Mouse (Mus musculus) hindbrain, embryonic 11.5 days (tissue): ENCODE measurements around the gene C2cd5. TPM values are rescaled to one million over a fixed set of nuclear protein-coding genes. Genes with fewer than 3 reads are reported as not detected.

ENCODE experiments used
- ATAC-seq: fragments of 200-750 bp; cut with Nextera tagmentation; 2 replicates; pipeline ENCODE4 v1.8.0; 2017; ENCODE audit warnings: mild to moderate bottlenecking, moderate TSS enrichment, moderate library complexity; ENCODE audit not compliant: low FRiP score
- DNase-seq: peaks from one replicate; pipeline ENCODE4 v3.0.0-alpha.2; 2015; ENCODE audit warnings: low spot score
- H3K27ac ChIP-seq: fragments of 300-500 bp; sonication (generic); 2 replicates; pipeline ENCODE4 v1.5.1; 2014; ENCODE audit warnings: mild to moderate bottlenecking, low read depth, low read length
- H3K27me3 ChIP-seq: fragments of 300-500 bp; sonication (generic); 2 replicates; pipeline ENCODE4 v1.6.1; 2014; ENCODE audit warnings: mild to moderate bottlenecking, low read length, moderate library complexity, mixed read lengths; ENCODE audit not compliant: control insufficient read depth, insufficient read depth
- H3K36me3 ChIP-seq: fragments of 300-500 bp; sonication (generic); 2 replicates; pipeline ENCODE4 v1.6.1; 2014; ENCODE audit warnings: mild to moderate bottlenecking, low read length, moderate library complexity, mixed read lengths; ENCODE audit not compliant: control insufficient read depth, insufficient read depth
- H3K4me1 ChIP-seq: fragments of 300-500 bp; sonication (generic); replicated peaks from 2 replicates; pipeline ENCODE4 v1.6.1; 2014; ENCODE audit warnings: low read length, mixed read lengths; ENCODE audit not compliant: control insufficient read depth, insufficient read depth
- H3K4me2 ChIP-seq: fragments of 300-500 bp; sonication (generic); replicated peaks from 2 replicates; pipeline ENCODE4 v1.6.1; 2014; ENCODE audit warnings: mild to moderate bottlenecking, low read depth, low read length
- H3K4me3 ChIP-seq: fragments of 300-500 bp; sonication (generic); 2 replicates; pipeline ENCODE4 v1.5.1; 2014; ENCODE audit warnings: low read depth, low read length
- H3K9ac ChIP-seq: fragments of 300-500 bp; sonication (generic); 2 replicates; pipeline ENCODE4 v1.6.1; 2014; ENCODE audit warnings: low read depth, low read length
- H3K9me3 ChIP-seq: fragments of 300-500 bp; sonication (generic); 2 replicates; pipeline ENCODE4 v1.6.1; 2016; ENCODE audit warnings: low read length; ENCODE audit not compliant: control insufficient read depth
- WGBS: fragments of 180-500 bp; shearing (Covaris S2); extraction: QIAGEN DNeasy Blood & Tissue Kit; methylation state at CpG from one replicate; pipeline ENCODE4 v1.1.7; 2014; 5-methylcytosine and 5-hydroxymethylcytosine counted together
- polyA plus RNA-seq: library from polyadenylated mRNA; unstranded; fragments of >200 nt; fragmentation: Nextera tagmentation; extraction: Ambion mirVana; gene quantifications from 2 replicates; pipeline ENCODE4 v1.2.1, GENCODE M21; 2014

C2cd5 gene
- polyA plus RNA-seq, 1 experiment from 2014 or later = 35.5 TPM

- Histone ChIP-seq H3K27me3 (no peaks in the 10 kb centered on the region), H3K4me1 (no peaks in the 10 kb centered on the region), H3K9me3 (no peaks in the 10 kb centered on the region), H3K4me2 (no peak overlapping the region), H3K27ac (no peak overlapping the region), H3K4me3 (no peak overlapping the region), H3K9ac (no peak overlapping the region), H3K36me3 (no peaks in the 10 kb centered on the region)
- WGBS = 93% methylated on average over 2 of the region's 2 CpGs
- DNase-seq (no peak), ATAC-seq (no peak)
Observed at GRCm38 (mm10) chr6:143064047-143064446, 35.9 kb downstream of the C2cd5 start.

GRCm38 (mm10) chr6:143057601-143058000 lies 42.3 kb downstream of the C2cd5 start:
- Histone ChIP-seq H3K9me3 (no peaks in the 10 kb centered on the region), H3K9ac (no peak overlapping the region), H3K27me3 (no peaks in the 10 kb centered on the region), H3K4me3 (no peak overlapping the region), H3K27ac (no peak overlapping the region), H3K4me1 (no peaks in the 10 kb centered on the region), H3K36me3 (no peaks in the 10 kb centered on the region), H3K4me2 (no peak overlapping the region)
- ATAC-seq (no peak), DNase-seq (no peak)
- 97% methylated on average over 4 of the region's 5 CpGs for WGBS

DNA sequence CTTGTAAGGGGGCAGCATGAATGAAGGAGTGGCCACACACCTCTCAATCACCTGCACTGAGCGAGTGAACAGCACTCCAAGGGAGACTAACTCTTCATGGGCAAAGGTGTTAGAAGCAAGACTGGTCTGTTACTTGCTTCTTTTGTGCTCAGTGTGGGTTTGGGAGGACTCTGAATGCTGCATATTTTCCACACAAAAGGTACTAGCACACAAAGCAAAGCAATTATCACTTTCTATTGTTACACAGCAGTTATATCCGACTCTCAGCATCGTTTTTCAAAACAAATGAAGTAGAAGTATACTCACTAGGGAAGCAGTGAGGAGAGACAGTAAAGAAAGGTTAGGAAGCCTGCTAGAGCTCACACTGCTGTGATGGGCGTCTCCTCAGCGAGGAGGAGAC lies 48.4 kb downstream of the C2cd5 start:
- no peak for DNase-seq
- Histone ChIP-seq H3K9me3 (no peaks in the 10 kb centered on the region), H3K4me1 (no peaks in the 10 kb centered on the region), H3K36me3 (no peaks in the 10 kb centered on the region), H3K27ac (no peak overlapping the region), H3K4me3 (no peak overlapping the region), H3K9ac (no peak overlapping the region), H3K27me3 (no peaks in the 10 kb centered on the region), H3K4me2 (no peak overlapping the region)
- WGBS = 83% methylated on average over 5 of the region's 5 CpGs
- ATAC-seq = no peak

DNA sequence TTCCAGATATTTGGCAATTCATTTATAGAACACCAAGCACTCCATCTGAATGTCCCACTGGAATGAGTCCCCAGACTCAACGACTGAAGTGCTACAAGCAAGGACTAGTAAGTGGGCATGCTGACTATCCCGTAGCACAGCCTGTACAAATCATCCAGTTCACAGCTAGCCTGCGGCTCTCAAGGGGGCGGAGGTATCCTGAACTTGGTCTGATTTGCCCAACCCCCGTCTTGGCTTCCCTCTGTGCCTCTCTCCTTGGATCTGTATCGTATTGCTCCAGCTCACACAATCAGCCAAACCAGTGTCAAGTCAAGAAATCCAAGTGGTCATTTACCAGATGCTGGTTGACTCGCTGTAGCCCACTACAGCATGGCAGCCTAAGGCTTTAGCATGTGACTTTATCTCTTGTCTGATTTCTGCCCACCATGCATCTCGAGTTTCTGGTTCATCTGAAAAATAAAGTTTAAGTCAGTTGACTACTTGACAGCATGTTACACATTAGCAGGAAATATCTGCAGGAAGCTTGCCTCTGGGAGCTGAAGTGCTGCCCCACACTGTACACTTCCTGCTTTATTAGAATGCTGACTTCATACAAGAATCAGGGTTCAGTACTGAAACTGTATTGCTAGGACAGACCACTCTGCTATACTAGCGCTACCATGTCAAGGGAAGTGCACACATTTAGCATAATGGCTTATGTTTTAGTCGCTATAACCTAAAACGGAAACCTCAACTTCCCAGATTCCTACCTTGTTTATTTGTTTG lies 50.0 kb downstream of the C2cd5 start:
- Histone ChIP-seq H3K27ac (no peak overlapping the region), H3K9ac (no peak overlapping the region), H3K4me3 (no peak overlapping the region), H3K36me3 (no peaks in the 10 kb centered on the region), H3K27me3 (no peaks in the 10 kb centered on the region), H3K4me1 (no peaks in the 10 kb centered on the region), H3K9me3 (no peaks in the 10 kb centered on the region), H3K4me2 (no peak overlapping the region)
- ATAC-seq (no peak), DNase-seq (no peak)
- 84% methylated on average over 11 of the region's 11 CpGs for WGBS

DNA sequence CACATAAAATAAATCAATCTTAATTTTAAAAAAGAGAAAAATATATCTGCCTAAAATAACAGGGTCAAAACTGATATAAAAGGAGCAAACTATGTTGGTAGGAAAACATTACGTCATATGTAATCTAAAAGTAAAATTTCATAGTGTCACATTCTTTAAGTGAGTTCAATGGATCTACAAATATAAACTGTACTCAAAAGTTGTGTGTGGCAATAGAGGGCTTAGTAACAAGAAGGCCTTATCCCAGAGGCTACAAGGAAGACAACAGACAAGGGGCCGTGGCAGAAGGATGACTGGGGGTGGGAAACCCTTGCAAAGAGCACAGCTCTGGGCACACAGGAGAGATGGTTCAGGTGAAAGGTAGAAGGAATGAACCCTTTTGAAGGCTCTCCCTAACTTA lies 50.8 kb downstream of the C2cd5 start:
- WGBS = 94% methylated on average over 2 of the region's 2 CpGs
- Histone ChIP-seq H3K4me3 (no peak overlapping the region), H3K36me3 (no peaks in the 10 kb centered on the region), H3K9ac (no peak overlapping the region), H3K27ac (no peak overlapping the region), H3K4me1 (no peaks in the 10 kb centered on the region), H3K4me2 (no peak overlapping the region), H3K27me3 (no peaks in the 10 kb centered on the region), H3K9me3 (no peaks in the 10 kb centered on the region)
- DNase-seq = no peak
- ATAC-seq = no peak

GRCm38 (mm10) chr6:143047538-143048258 lies 52.2 kb downstream of the C2cd5 start:
- H3K27me3 ChIP-seq = no peaks in the 10 kb centered on the region
- no peaks in the 10 kb centered on the region for H3K4me1 ChIP-seq
- H3K4me3 ChIP-seq = no peak overlapping the region
- DNase-seq (no peak), ATAC-seq (peak; percentile 59; the same call in 1 of the 2 replicates)
- 85% methylated on average over 15 of the region's 15 CpGs for WGBS
- H3K27ac ChIP-seq = no peak overlapping the region
- H3K4me2 ChIP-seq = no peak overlapping the region
- H3K9ac ChIP-seq = no peak overlapping the region
- H3K9me3 ChIP-seq = no peaks in the 10 kb centered on the region
- no peaks in the 10 kb centered on the region for H3K36me3 ChIP-seq

GRCm38 (mm10) chr6:143041578-143041977 lies 58.4 kb downstream of the C2cd5 start:
- Histone ChIP-seq H3K27me3 (no peaks in the 10 kb centered on the region), H3K9ac (no peak overlapping the region), H3K4me1 (no peaks in the 10 kb centered on the region), H3K27ac (no peak overlapping the region), H3K4me2 (no peak overlapping the region), H3K9me3 (no peaks in the 10 kb centered on the region), H3K4me3 (no peak overlapping the region), H3K36me3 (no peaks in the 10 kb centered on the region)
- 69% methylated on average over 6 of the region's 6 CpGs for WGBS
- DNase-seq (no peak), ATAC-seq (peak; percentile 60; the same call in 1 of the 2 replicates)

GRCm38 (mm10) chr6:143035261-143035660 lies 64.7 kb downstream of the C2cd5 start:
- Histone ChIP-seq H3K4me3 (no peak overlapping the region), H3K27ac (no peak overlapping the region), H3K9me3 (no peaks in the 10 kb centered on the region), H3K36me3 (peaks cover 7% of the 10 kb centered on the region; the same call in 1 of the 2 replicates), H3K27me3 (no peaks in the 10 kb centered on the region), H3K9ac (no peak overlapping the region), H3K4me2 (no peak overlapping the region), H3K4me1 (no peaks in the 10 kb centered on the region)
- WGBS = 74% methylated on average over 4 of the region's 4 CpGs
- DNase-seq (no peak), ATAC-seq (no peak)

DNA sequence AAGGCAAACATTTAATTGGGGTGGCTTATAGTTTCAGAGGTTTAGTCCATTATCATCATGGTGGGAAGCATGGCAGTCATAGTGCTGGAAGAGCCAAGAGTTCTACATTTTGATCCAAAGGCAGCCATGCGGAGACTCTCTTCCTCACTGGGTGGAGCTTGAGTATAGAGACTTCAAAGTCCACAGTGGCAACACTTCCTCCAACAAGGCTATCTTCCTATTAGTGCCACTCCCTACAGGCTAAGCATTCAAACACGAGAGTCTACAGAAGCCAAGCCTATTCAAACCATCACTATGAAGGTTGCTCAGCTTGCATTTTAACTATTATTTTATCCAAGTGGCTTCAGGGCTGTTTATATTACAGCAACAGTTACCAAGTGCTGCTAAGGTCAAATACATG lies 65.4 kb downstream of the C2cd5 start:
- H3K9me3 ChIP-seq = no peaks in the 10 kb centered on the region
- H3K4me3 ChIP-seq = no peak overlapping the region
- H3K4me1 ChIP-seq = no peaks in the 10 kb centered on the region
- H3K4me2 ChIP-seq = no peak overlapping the region
- 89% methylated on average over 2 of the region's 2 CpGs for WGBS
- peaks cover 11% of the 10 kb centered on the region for H3K36me3 ChIP-seq
- H3K27ac ChIP-seq = no peak overlapping the region
- H3K9ac ChIP-seq = no peak overlapping the region
- DNase-seq = no peak
- ATAC-seq = no peak
- H3K27me3 ChIP-seq = no peaks in the 10 kb centered on the region
